Mouse (Mus musculus) layer of hippocampus, postnatal 10 days (tissue): ENCODE results near the gene Cachd1. TPM values are rescaled to one million over a fixed set of nuclear protein-coding genes. Genes with fewer than 3 reads are reported as not detected.

Experiments
- DNase-seq, 2 experiments: peaks; one replicate each; pipeline ENCODE4 v3.0.0; 2021; ENCODE audit warnings: low spot score in 2 of 2
- total RNA-seq, 2 experiments: library from RNA; stranded (reverse); gene quantifications; 2 replicates each; pipeline ENCODE4 v1.2.3; 2021

Gene Cachd1
- total RNA-seq, 2 experiments from 2014 or later = 33.6 to 42.9 TPM

DNA sequence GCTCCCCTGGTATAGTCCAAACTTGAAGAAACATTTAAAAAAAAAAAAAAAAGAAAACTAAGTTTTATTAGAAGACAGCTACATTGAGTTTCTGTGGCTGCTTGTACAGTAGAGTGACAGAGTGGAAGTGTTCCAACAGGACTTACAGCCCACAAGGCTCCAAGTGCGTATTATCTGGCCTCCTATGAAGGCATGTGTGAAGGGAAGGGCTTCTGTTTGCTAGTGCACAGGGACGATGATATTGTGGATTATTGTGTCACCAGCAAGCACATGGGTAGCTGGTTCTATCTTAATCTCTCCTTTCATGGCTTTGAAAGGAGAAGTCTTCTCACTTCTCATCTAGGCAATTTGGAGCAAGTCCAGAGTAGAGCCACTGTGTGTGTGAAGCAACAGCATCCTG lies 138.6 kb downstream of the Cachd1 start:
- no peak for DNase-seq

- DNase-seq = no peak
Measured at GRCm38 (mm10) chr4:100917511-100917910, 141.0 kb downstream of the Cachd1 start.

DNA sequence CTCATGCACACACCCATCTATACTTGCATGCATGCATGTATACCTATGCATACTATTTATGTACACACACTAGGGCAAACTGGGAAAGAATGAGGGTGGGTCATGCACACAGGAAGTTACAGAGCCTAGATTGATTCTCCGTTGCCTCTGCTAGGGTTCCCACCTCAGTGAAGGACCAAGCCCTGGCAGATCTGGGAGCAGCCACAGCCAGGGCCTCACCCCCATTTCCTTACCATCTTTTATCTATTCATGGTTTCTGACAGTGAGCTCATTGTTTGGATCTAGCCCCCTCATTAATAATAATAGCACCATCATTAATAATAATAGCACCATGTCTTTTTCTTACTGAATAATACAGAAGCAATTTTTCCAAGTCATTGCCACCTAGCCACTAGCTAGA lies 143.9 kb downstream of the Cachd1 start:
- no peak for DNase-seq

- no peak for DNase-seq
Measured at GRCm38 (mm10) chr4:100922816-100923554, 146.5 kb downstream of the Cachd1 start.

- DNase-seq = no peak
Measured at GRCm38 (mm10) chr4:100923598-100923997, 147.1 kb downstream of the Cachd1 start.

- no peak for DNase-seq
Measured at GRCm38 (mm10) chr4:100924276-100924675, 147.8 kb downstream of the Cachd1 start.

- DNase-seq = no peak
Measured at GRCm38 (mm10) chr4:100925153-100925552, 148.7 kb downstream of the Cachd1 start.

DNA sequence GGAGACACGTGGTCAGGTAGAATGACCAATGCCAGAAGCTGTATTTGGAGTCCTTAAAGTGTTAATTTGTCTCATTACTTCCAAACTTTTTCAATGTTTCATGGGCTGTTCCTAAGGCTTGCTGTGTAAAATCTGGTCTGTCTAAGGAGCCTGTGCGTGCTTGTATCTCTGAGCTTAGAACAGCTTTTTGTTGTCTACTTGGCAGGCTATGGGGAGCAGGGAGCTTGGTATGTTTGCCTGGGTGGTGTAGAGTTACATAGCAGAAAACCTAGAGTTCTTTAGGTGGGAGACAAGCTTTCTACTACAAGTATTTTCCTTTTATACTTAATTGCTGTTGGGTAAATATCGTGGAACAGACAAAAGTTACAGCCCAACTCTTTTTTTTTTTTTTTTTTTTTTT lies 150.1 kb downstream of the Cachd1 start:
- DNase-seq = no peak

- DNase-seq = no peak
Measured at GRCm38 (mm10) chr4:100927059-100927458, 150.6 kb downstream of the Cachd1 start.

- DNase-seq = no peak
Measured at GRCm38 (mm10) chr4:100943689-100944088, 167.2 kb downstream of the Cachd1 start.

GRCm38 (mm10) chr4:100944276-100944675 lies 167.8 kb downstream of the Cachd1 start:
- no peak for DNase-seq

DNA sequence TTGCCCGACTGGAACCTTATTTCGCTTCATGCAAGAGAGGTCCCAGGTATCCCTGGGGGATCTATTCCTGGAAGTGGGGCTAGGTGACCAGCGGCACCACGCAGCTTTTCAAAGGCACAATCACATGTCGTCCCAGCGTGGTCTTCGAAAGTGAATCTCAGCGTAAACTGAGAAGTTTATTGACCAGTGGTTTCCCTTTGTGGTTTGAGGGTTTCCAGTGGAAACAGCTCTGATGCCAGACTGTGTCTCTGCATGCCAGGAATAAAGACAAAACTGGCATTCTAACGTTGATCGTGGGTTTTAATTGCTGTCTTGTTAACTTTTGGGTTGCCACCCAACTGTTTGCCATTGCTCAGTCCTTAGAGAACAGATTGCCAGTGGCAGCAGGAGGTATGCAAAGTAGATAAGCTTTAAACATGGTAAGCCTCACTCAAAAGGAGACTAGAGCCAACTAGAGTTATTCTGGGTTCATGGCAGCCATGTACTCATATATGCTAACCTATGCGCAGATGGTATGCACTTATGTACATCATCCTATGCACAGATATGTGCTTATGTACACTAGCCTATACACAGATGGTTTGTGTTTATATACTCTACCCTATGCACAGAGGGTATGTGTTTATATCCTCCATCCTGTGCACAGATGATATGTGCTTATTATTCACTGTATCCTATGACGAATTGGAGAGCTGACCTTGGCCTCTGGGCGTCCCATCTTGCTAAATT lies 168.9 kb downstream of the Cachd1 start:
- peak in 1 of 2 experiments; percentile 21 for DNase-seq

GRCm38 (mm10) chr4:100948494-100949425 lies 172.3 kb downstream of the Cachd1 start:
- DNase-seq = no peak

- DNase-seq = no peak
Measured at GRCm38 (mm10) chr4:100950316-100950715, 173.8 kb downstream of the Cachd1 start.

DNA sequence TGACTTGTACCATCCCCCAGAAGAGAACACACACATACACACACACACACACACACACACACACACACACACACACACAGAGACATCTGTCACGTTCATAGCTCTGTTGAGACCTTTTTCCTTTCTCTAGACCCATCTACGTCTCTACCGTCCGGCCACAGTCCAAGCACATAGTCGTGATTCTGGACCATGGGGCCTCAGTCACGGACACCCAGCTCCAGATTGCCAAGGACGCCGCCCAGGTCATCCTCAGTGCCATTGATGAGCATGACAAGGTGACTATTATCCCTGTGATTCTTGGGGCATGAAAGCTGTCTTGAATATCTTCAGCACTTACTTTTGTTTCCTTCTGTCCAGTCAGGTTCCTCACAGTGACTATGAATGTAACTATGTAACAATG lies 175.4 kb downstream of the Cachd1 start:
- DNase-seq = no peak

DNA sequence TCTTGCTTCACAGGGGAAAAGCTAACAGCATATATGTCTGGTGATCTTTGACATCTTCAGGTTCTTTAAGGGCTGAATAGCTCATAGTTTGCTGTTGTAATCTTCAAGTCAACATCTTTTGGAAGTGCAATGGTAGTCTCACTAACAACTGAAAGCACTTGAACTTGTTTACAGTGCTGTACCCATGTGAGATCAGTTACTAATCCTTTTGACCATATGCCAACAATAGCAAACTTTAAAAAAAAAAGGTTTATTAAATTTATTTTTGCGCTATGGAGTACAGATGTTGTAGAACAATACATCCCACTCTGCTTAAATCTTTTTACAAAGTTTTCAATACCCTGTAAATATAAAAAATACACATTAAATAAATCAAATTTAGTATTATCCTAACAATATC lies 186.9 kb downstream of the Cachd1 start:
- DNase-seq = no peak

DNA sequence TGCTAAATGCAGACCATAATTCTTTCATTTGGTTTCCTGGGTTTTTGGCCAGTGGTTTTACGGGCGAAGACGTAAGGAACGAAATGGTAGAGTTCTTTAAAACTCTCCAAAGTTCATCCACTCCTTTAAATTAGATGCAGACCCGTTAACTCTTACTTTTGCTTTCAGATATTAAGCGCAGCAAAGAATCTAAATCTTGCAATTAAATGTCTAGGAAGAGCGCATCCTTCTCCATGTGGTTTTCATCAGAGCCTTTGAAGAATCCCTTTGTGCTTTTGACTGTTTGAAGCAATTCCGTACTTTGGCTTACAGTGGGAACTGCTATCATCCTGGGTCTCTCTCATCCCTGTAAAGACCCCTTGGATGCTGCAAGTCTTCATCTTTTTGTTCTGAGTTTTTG lies 187.3 kb downstream of the Cachd1 start:
- DNase-seq = no peak

GRCm38 (mm10) chr4:100967703-100968392 lies 191.4 kb downstream of the Cachd1 start:
- DNase-seq = no peak

- no peak for DNase-seq
Measured at GRCm38 (mm10) chr4:100973641-100974454, 197.4 kb downstream of the Cachd1 start.

GRCm38 (mm10) chr4:100974455-100975035 lies 198.1 kb downstream of the Cachd1 start:
- no peak for DNase-seq
